Mouse (Mus musculus) gastrocnemius, postnatal 25 days (tissue): ENCODE measurements around the gene Ifnb1. TPM values are rescaled to one million over a fixed set of nuclear protein-coding genes. Genes with fewer than 3 reads are reported as not detected.
"Not testable (repeated sequence)": the region's sequence is repeated elsewhere in the genome, so short reads cannot be mapped to it uniquely, and the experiment has no call there.

ENCODE experiments used
- DNase-seq: peaks from one replicate; pipeline ENCODE4 v3.0.0; 2022
- long read RNA-seq, 2 experiments: library from polyadenylated mRNA; stranded (forward); transcript quantifications; one replicate each; pipeline ENCODE4 v2.0.0; 2021
- total RNA-seq, 2 experiments: library from RNA; stranded (reverse); gene quantifications; 1 replicate in 1 of 2; 2 replicates in 1 of 2; pipeline ENCODE4 v1.2.3; 2021

The Ifnb1 gene
- total RNA-seq, result not detected
- long read RNA-seq, experiment 1, result 0 reads
- long read RNA-seq, experiment 2, result 0 reads

- DNase-seq, result no peak
These were observed at the start of gene Ifnb1 for GRCm38 (mm10) chr4:88522674-88523073. Ifnb1 (minus strand) TSS chr4:88522774.

- no peak for DNase-seq
These were observed 49.1 kb upstream of the Ifnb1 start, which contains the start of gene Ifna14 for GRCm38 (mm10) chr4:88571698-88572097. Ifna14 (minus strand) TSS chr4:88571798.

- no peak for DNase-seq
These were observed 39.2 kb upstream of the Ifnb1 start for GRCm38 (mm10) chr4:88561791-88562190.

GRCm38 (mm10) chr4:88558145-88558544 lies 35.6 kb upstream of the Ifnb1 start, which contains the start of gene Ifna15:
Ifna15 (minus strand) TSS chr4:88558245.
- DNase-seq, result not testable (repeated sequence)

GRCm38 (mm10) chr4:88550161-88550945 lies 27.8 kb upstream of the Ifnb1 start:
- DNase-seq, result peak; percentile 48

- DNase-seq, result no peak
These were observed 25.4 kb upstream of the Ifnb1 start for GRCm38 (mm10) chr4:88547986-88548385.

GRCm38 (mm10) chr4:88543649-88544234 lies 21.2 kb upstream of the Ifnb1 start:
- no peak for DNase-seq

GRCm38 (mm10) chr4:88537328-88537727 lies 14.8 kb upstream of the Ifnb1 start:
- peak; percentile 17 for DNase-seq

- peak; percentile 17 for DNase-seq
These were observed 14.1 kb upstream of the Ifnb1 start for GRCm38 (mm10) chr4:88536640-88537039.

- no peak for DNase-seq
These were observed 13.2 kb upstream of the Ifnb1 start for GRCm38 (mm10) chr4:88535742-88536141.

- no peak for DNase-seq
These were observed 12.3 kb upstream of the Ifnb1 start for GRCm38 (mm10) chr4:88534903-88535302.

- no peak for DNase-seq
These were observed 10.9 kb upstream of the Ifnb1 start for GRCm38 (mm10) chr4:88533499-88533898.

- no peak for DNase-seq
These were observed 8.3 kb upstream of the Ifnb1 start for GRCm38 (mm10) chr4:88530892-88531291.

- no peak for DNase-seq
These were observed 7.7 kb upstream of the Ifnb1 start for GRCm38 (mm10) chr4:88530271-88530670.

- DNase-seq, result no peak
These were observed 3.9 kb upstream of the Ifnb1 start for GRCm38 (mm10) chr4:88526379-88527049.

GRCm38 (mm10) chr4:88525393-88525792 lies 2.8 kb upstream of the Ifnb1 start:
- no peak for DNase-seq

GRCm38 (mm10) chr4:88523241-88523640 lies 667 bp upstream of the Ifnb1 start:
- DNase-seq, result no peak

- DNase-seq, result no peak
These were observed 4.6 kb downstream of the Ifnb1 start for GRCm38 (mm10) chr4:88517957-88518356.

- DNase-seq, result no peak
These were observed 6.8 kb downstream of the Ifnb1 start for GRCm38 (mm10) chr4:88515711-88516211.

- DNase-seq, result no peak
These were observed 7.3 kb downstream of the Ifnb1 start for GRCm38 (mm10) chr4:88515250-88515649.

- peak; percentile 25 for DNase-seq
These were observed 8.2 kb downstream of the Ifnb1 start for GRCm38 (mm10) chr4:88514403-88514802.

GRCm38 (mm10) chr4:88513743-88514142 lies 8.8 kb downstream of the Ifnb1 start:
- no peak for DNase-seq

GRCm38 (mm10) chr4:88503753-88504152 lies 18.8 kb downstream of the Ifnb1 start:
- no peak for DNase-seq
